Comparison of ENCODE assay signal across 8 mouse cellular contexts in the genomic region with DNA sequence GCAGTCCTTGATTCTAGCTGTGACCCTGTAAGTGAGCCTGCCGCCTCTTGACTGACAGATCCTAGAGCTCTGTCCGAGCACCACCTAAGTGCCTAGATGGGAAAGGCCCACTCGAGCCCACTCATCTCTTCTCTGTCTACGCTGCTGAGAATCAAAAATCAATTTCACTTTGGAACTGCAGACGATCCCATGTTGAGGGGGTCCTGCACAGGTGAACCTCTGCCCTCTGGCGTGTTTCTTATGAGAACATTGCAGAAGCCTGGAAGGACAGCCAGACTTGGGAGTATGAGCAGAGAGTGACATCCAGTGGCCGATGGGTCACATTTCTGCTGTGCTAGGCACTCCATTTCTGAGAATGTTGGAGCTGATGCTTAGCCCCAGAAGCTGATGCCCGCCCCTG. TPM values are rescaled to one million over a fixed set of nuclear protein-coding genes. Genes with fewer than 3 reads are reported as not detected.
DNase-seq lines count a peak whose midpoint lies in the region; ATAC-seq and TF ChIP-seq lines count a peak whose summit lies in the region.

No protein-coding gene starts in this region.

- H3K27me3 ChIP-seq in heart, embryonic 14.5 days (ENCODE audit: control insufficient read depth, insufficient read depth, low read length): no peaks in the 10 kb centered on the region

- in situ Hi-C loops in ES-E14 (cut with MboI; ENCODE audit: low sequenced_read_pairs in 2 of 2, unreplicated experiment in 2 of 2): loop anchor here in 1 of 2 experiments (25.0 kb wide), 1 partner anchor 456 kb away; no protein-coding TSS in a partner anchor

- peak overlapping the region; percentile 31 for H3K4me2 ChIP-seq in heart, embryonic 14.5 days (ENCODE audit: low read length)

- DNase-seq in cerebellum, adult 8-10 months: no peak
- DNase-seq in ES-E14 (ENCODE audit: low read depth, low spot score): no peak
- peak; percentile 65 for DNase-seq in embryo, embryonic 10.5 days (ENCODE audit: low spot score)
- peak; percentile 24 for DNase-seq in layer of hippocampus, adult 9-11 months
- peak; percentile 46 for DNase-seq in spleen, adult 12 weeks (ENCODE audit: low spot score)

- no peaks in the 10 kb centered on the region for H3K9me3 ChIP-seq in ES-E14 (ENCODE audit: control insufficient read depth, insufficient read depth, low read depth, low read length)
- no peaks in the 10 kb centered on the region for H3K9me3 ChIP-seq in heart, embryonic 14.5 days (ENCODE audit: control insufficient read depth, low read length)

- no peak overlapping the region for H3K9ac ChIP-seq in ES-E14 (ENCODE audit: insufficient read depth, low read depth, low read length, poor library complexity, severe bottlenecking)
- no peak overlapping the region for H3K9ac ChIP-seq in heart, embryonic 14.5 days (ENCODE audit: low read length)

- no peak overlapping the region for H3K27ac ChIP-seq in ES-E14 (ENCODE audit: insufficient read depth, low read depth, low read length, poor library complexity, severe bottlenecking)
- no peak overlapping the region for H3K27ac ChIP-seq in heart, embryonic 14.5 days (replicated peaks in 1 of 2; ENCODE audit: control insufficient read depth in 1 of 2, insufficient read depth in 1 of 2, low read depth in 2 of 2, low read length in 2 of 2)

- peak; percentile 49; the same call in 1 of the 2 replicates for ATAC-seq in cerebellum, adult (ENCODE audit: insufficient number of reproducible peaks, low FRiP score, low TSS enrichment)
- ATAC-seq in heart, embryonic 14.5 days (ENCODE audit: insufficient number of reproducible peaks, insufficient read depth, low FRiP score, low read depth): no peak; the same call in 1 of the 2 replicates
- ATAC-seq in megakaryocyte, adult 5-6 weeks (ENCODE audit: poor library complexity, severe bottlenecking): peak; percentile 78

- H3K36me3 ChIP-seq in ES-E14 (ENCODE audit: control insufficient read depth, insufficient read depth, low read length, poor library complexity, severe bottlenecking): no peaks in the 10 kb centered on the region
- H3K36me3 ChIP-seq in heart, embryonic 14.5 days (ENCODE audit: control insufficient read depth, insufficient read depth, low read length): no peaks in the 10 kb centered on the region

- WGBS in heart, embryonic 14.5 days: 41% methylated on average over 8 of the region's 8 CpGs

- H3K4me3 ChIP-seq in ES-E14 (ENCODE audit: insufficient read depth in 1 of 2, low read depth in 1 of 2, low read length in 2 of 2, poor library complexity in 1 of 2, severe bottlenecking in 1 of 2): no peak overlapping the region
- no peak overlapping the region for H3K4me3 ChIP-seq in heart, embryonic 14.5 days (ENCODE audit: control insufficient read depth in 1 of 2, insufficient read depth in 1 of 2, low read depth in 1 of 2, low read length in 2 of 2)

- H3K4me1 ChIP-seq in ES-E14 (ENCODE audit: control insufficient read depth in 2 of 2, insufficient read depth in 2 of 2, low read length in 2 of 2, poor library complexity in 1 of 2): no peaks in the 10 kb centered on the region
- H3K4me1 ChIP-seq in heart, embryonic 14.5 days (ENCODE audit: control insufficient read depth in 2 of 2, insufficient read depth in 2 of 2, low read length in 2 of 2): peaks cover 7% of the 10 kb centered on the region in 2 experiments; a peak in 2 of 4 replicates

TF ChIP-seq in ES-E14, 5 proteins besides CTCF, POLR2A, EP300 and RAD21:
- TF ChIP-seq ZC3H11A (IDR thresholded peaks at IDR 0.05; ENCODE audit: borderline replicate concordance, low read depth, low read length) (peak; percentile 75), MAFK (IDR thresholded peaks at IDR 0.05; ENCODE audit: insufficient read depth, low read depth, low read length) (no peak)
TF ChIP-seq in ES-E14: peak in this region for 1.

RNA-seq across cellular contexts. Expression of a gene that starts 19.4 kb away (rescaled TPM):
- 0.16 TPM in 1 of 2 replicates, not detected in the other for total RNA-seq in ES-E14 (2012; rRNA removed)
- polyA plus RNA-seq in heart, embryonic 14.5 days (2014; fragmentation: Nextera tagmentation; extraction: Ambion mirVana): 0.09 and 0.22 TPM in 2 replicates
- 0.39 TPM in 1 of 2 replicates, not detected in the other for total RNA-seq in megakaryocyte, adult 5-6 weeks (2015)
- 0.73 TPM in 1 of 2 replicates, not detected in the other for total RNA-seq in megakaryocyte, adult 5-6 weeks (2017)

Comparison
In these comparisons a context has a peak if more than half of its experiments do, and no peak if none do; other contexts are left out.
1. DNase-seq: peak in embryo, embryonic 10.5 days (single experiment), layer of hippocampus, adult 9-11 months (single experiment) and spleen, adult 12 weeks (single experiment); none in cerebellum, adult 8-10 months (single experiment) and ES-E14 (single experiment).